ENCODE assay signal across 13 mouse cellular contexts in genomic region chr1:57545792-57546685, GRCm38 (mm10).
DNase-seq lines count a peak whose midpoint lies in the region; ATAC-seq and TF ChIP-seq lines count a peak whose summit lies in the region.
"Had no signal": no experiment of that assay in that cellular context is flagged by ENCODE, and none has a peak within 500 bp of the region (broad histone marks: within the 10 kb centered on the region; RNA-seq: fewer than 3 reads in every experiment).

No protein-coding gene starts in this region.

- no peak for TF ChIP-seq CTCF in midbrain, postnatal 0 days (IDR thresholded peaks at IDR 0.05)

- H3K27me3 ChIP-seq in heart, embryonic 13.5 days (replicated peaks): no peaks in the 10 kb centered on the region
- H3K27me3 ChIP-seq in hindbrain, embryonic 14.5 days (ENCODE audit: control insufficient read depth, insufficient read depth, low read length): no peaks in the 10 kb centered on the region
- no peaks in the 10 kb centered on the region for H3K27me3 ChIP-seq in midbrain, postnatal 0 days (ENCODE audit: insufficient read depth, low read length)
- H3K27me3 ChIP-seq: liver, embryonic 13.5 days had no signal

- peak overlapping the region; percentile 39 for H3K4me2 ChIP-seq in heart, embryonic 13.5 days
- peak overlapping the region; percentile 27; the same call in 1 of the 2 replicates for H3K4me2 ChIP-seq in hindbrain, embryonic 14.5 days (replicated peaks)
- H3K4me2 ChIP-seq in midbrain, postnatal 0 days (ENCODE audit: low read depth, low read length, poor library complexity, severe bottlenecking): peak overlapping the region; percentile 15
- H3K4me2 ChIP-seq: liver, embryonic 13.5 days had no signal

- no peak overlapping the region for H3K4me3 ChIP-seq in heart, embryonic 13.5 days
- H3K4me3 ChIP-seq in hindbrain, embryonic 14.5 days (replicated peaks; ENCODE audit: low read length): no peak overlapping the region
- H3K4me3 ChIP-seq in midbrain, postnatal 0 days (ENCODE audit: low read depth, low read length): no peak overlapping the region
- H3K4me3 ChIP-seq: liver, embryonic 13.5 days had no signal

- H3K4me1 ChIP-seq in heart, embryonic 13.5 days: peaks cover 19% of the 10 kb centered on the region
- peaks cover 11% of the 10 kb centered on the region; the same call in 1 of the 2 replicates for H3K4me1 ChIP-seq in hindbrain, embryonic 14.5 days (replicated peaks; ENCODE audit: control insufficient read depth, insufficient read depth, low read length)
- no peaks in the 10 kb centered on the region for H3K4me1 ChIP-seq in midbrain, postnatal 0 days (ENCODE audit: insufficient read depth, low read length)
- H3K4me1 ChIP-seq: liver, embryonic 13.5 days had no signal

- 39% methylated on average over 14 of the region's 14 CpGs for WGBS in heart, embryonic 13.5 days
- 51% methylated on average over 14 of the region's 14 CpGs for WGBS in hindbrain, embryonic 14.5 days
- 41% methylated on average over 14 of the region's 14 CpGs for WGBS in midbrain, postnatal 0 days

- no peak overlapping the region for H3K27ac ChIP-seq in heart, embryonic 13.5 days (replicated peaks)
- peak overlapping the region; percentile 64 for H3K27ac ChIP-seq in hindbrain, embryonic 14.5 days
- no peak overlapping the region for H3K27ac ChIP-seq in midbrain, postnatal 0 days (ENCODE audit: low read depth, low read length)
- H3K27ac ChIP-seq: liver, embryonic 13.5 days had no signal

- no peak overlapping the region for H3K9ac ChIP-seq in heart, embryonic 13.5 days
- H3K9ac ChIP-seq in hindbrain, embryonic 14.5 days: no peak overlapping the region
- no peak overlapping the region for H3K9ac ChIP-seq in midbrain, postnatal 0 days (replicated peaks; ENCODE audit: low read length, poor library complexity, severe bottlenecking)
- H3K9ac ChIP-seq: liver, embryonic 13.5 days had no signal

- no peaks in the 10 kb centered on the region for H3K9me3 ChIP-seq in heart, embryonic 13.5 days
- H3K9me3 ChIP-seq in hindbrain, embryonic 14.5 days (ENCODE audit: control insufficient read depth, low read length): no peaks in the 10 kb centered on the region
- H3K9me3 ChIP-seq in midbrain, postnatal 0 days (ENCODE audit: low read length): no peaks in the 10 kb centered on the region
- H3K9me3 ChIP-seq: liver, embryonic 13.5 days had no signal

- no peaks in the 10 kb centered on the region for H3K36me3 ChIP-seq in heart, embryonic 13.5 days
- no peaks in the 10 kb centered on the region for H3K36me3 ChIP-seq in hindbrain, embryonic 14.5 days (replicated peaks; ENCODE audit: control insufficient read depth, insufficient read depth)
- no peaks in the 10 kb centered on the region for H3K36me3 ChIP-seq in midbrain, postnatal 0 days (ENCODE audit: insufficient read depth, low read length)
- H3K36me3 ChIP-seq: liver, embryonic 13.5 days had no signal

- no peak for ATAC-seq in heart, embryonic 13.5 days (ENCODE audit: extremely low read depth, insufficient number of reproducible peaks, low FRiP score, low TSS enrichment)
- ATAC-seq in hindbrain, embryonic 14.5 days (ENCODE audit: low FRiP score): peak; percentile 66; the same call in 1 of the 2 replicates
- ATAC-seq in midbrain, postnatal 0 days (ENCODE audit: low FRiP score): peak; percentile 41; the same call in 1 of the 2 replicates

- DNase-seq in heart, adult 9 months (ENCODE audit: low spot score in 2 of 2): no peak
- DNase-seq in kidney, postnatal 10 days: peak; percentile 10
- DNase-seq in kidney, postnatal 36 days: no peak
- peak; percentile 42 for DNase-seq in hindbrain, embryonic 14.5 days (ENCODE audit: low spot score)
- DNase-seq in midbrain, postnatal 0 days (ENCODE audit: low spot score): peak; percentile 8
- DNase-seq in layer of hippocampus, postnatal 25 days (ENCODE audit: extremely low spot score in 1 of 2, low spot score in 1 of 2): no peak
- no peak for DNase-seq in adrenal gland, adult 2 months
- DNase-seq: cerebellum, adult 18-20 months; heart, postnatal 4 days; kidney, postnatal 25 days; liver, embryonic 13.5 days; thymus, postnatal 14 days had no signal

Comparison
In these comparisons a context has a peak if more than half of its experiments do, and no peak if none do; other contexts are left out.
1. DNase-seq: peak in kidney, postnatal 10 days (single experiment), hindbrain, embryonic 14.5 days (single experiment) and midbrain, postnatal 0 days (single experiment); none in heart, adult 9 months (0 of 2), kidney, postnatal 36 days (0 of 2), layer of hippocampus, postnatal 25 days (0 of 2) and adrenal gland, adult 2 months (single experiment).
2. Peak in every context shown above with its lines, with median percentiles within 50 percentile points of each other: H3K4me2 ChIP-seq.